Mouse (Mus musculus) heart, postnatal 0 days (tissue): ENCODE measurements at regions not wholly inside any gene's neighbourhood (a gene's known extent, or its start where the extent isn't known, plus 50 kb on each side); places are given as distances from the start of the nearest gene placed in this dataset.

Source experiments
- ATAC-seq: fragments of 200-750 bp; cut with Nextera tagmentation; 2 replicates; pipeline ENCODE4 v1.8.0; 2017; ENCODE audit warnings: low read depth, moderate number of reproducible peaks, moderate library complexity; ENCODE audit not compliant: insufficient read depth
- DNase-seq: peaks from one replicate; pipeline ENCODE4 v3.0.0-alpha.2; 2016; ENCODE audit warnings: low spot score
- H3K27ac ChIP-seq: fragments of 300-500 bp; sonication (generic); 2 replicates; pipeline ENCODE4 v1.5.1; 2014; ENCODE audit warnings: low read depth, mild to moderate bottlenecking
- H3K27me3 ChIP-seq: fragments of 300-500 bp; sonication (generic); 2 replicates; pipeline ENCODE4 v1.6.1; 2014; ENCODE audit warnings: low read length, mixed read lengths; ENCODE audit not compliant: control insufficient read depth, insufficient read depth
- H3K36me3 ChIP-seq: fragments of 300-500 bp; sonication (generic); replicated peaks from 2 replicates; pipeline ENCODE4 v1.6.1; 2014; ENCODE audit warnings: low read length, mixed read lengths; ENCODE audit not compliant: control insufficient read depth, insufficient read depth
- H3K4me1 ChIP-seq: fragments of 300-500 bp; sonication (generic); 2 replicates; pipeline ENCODE4 v1.6.1; 2014; ENCODE audit warnings: antibody characterized with exemption; ENCODE audit not compliant: control insufficient read depth, insufficient read depth
- H3K4me2 ChIP-seq: fragments of 300-500 bp; sonication (generic); 2 replicates; pipeline ENCODE4 v1.6.1; 2014; ENCODE audit warnings: low read depth, mild to moderate bottlenecking, low read length, moderate library complexity
- H3K4me3 ChIP-seq: fragments of 300-500 bp; sonication (generic); 2 replicates; pipeline ENCODE4 v1.5.1; 2014; ENCODE audit warnings: low read depth, low read length
- H3K9ac ChIP-seq: fragments of 300-500 bp; sonication (generic); replicated peaks from 2 replicates; pipeline ENCODE4 v1.6.1; 2014; ENCODE audit warnings: low read depth, low read length, mixed read lengths
- H3K9me3 ChIP-seq: fragments of 300-500 bp; sonication (generic); replicated peaks from 2 replicates; pipeline ENCODE4 v1.6.1; 2016; ENCODE audit warnings: low read length; ENCODE audit not compliant: control insufficient read depth
- CTCF ChIP-seq: IDR thresholded peaks from 2 replicates; pipeline ENCODE4 v1.5.1; 2016; ENCODE audit warnings: antibody characterized with exemption, control low read depth, low read depth
- EP300 ChIP-seq: IDR thresholded peaks from 2 replicates; pipeline ENCODE4 v1.6.1; 2016; ENCODE audit warnings: antibody characterized with exemption, low read depth
- WGBS: fragments of 180-500 bp; shearing (Covaris S2); extraction: QIAGEN DNeasy Blood & Tissue Kit; methylation state at CpG from one replicate; pipeline ENCODE4 v1.1.7; 2014; 5-methylcytosine and 5-hydroxymethylcytosine counted together

DNA sequence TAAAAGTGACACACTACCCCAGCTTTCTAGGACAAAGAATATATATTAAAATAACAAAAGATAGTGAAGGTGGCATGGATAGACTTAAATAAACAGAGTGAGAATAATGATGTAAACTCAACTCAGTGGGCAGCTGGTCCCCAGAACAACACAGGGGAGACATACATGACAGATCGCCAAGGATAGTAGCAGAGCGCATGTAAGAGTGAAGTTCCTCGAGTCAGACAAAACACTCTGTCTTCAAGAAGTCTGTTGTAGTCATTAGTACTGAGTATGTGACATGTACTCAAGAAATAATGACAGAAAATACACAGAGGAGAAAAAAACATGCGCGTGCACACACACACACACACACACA, 74.8 kb upstream of the Stxbp5l start:
- ATAC-seq = no peak
- no peak for TF ChIP-seq CTCF
- no peak for TF ChIP-seq EP300
- 90% methylated on average over 5 of the region's 5 CpGs for WGBS

DNA sequence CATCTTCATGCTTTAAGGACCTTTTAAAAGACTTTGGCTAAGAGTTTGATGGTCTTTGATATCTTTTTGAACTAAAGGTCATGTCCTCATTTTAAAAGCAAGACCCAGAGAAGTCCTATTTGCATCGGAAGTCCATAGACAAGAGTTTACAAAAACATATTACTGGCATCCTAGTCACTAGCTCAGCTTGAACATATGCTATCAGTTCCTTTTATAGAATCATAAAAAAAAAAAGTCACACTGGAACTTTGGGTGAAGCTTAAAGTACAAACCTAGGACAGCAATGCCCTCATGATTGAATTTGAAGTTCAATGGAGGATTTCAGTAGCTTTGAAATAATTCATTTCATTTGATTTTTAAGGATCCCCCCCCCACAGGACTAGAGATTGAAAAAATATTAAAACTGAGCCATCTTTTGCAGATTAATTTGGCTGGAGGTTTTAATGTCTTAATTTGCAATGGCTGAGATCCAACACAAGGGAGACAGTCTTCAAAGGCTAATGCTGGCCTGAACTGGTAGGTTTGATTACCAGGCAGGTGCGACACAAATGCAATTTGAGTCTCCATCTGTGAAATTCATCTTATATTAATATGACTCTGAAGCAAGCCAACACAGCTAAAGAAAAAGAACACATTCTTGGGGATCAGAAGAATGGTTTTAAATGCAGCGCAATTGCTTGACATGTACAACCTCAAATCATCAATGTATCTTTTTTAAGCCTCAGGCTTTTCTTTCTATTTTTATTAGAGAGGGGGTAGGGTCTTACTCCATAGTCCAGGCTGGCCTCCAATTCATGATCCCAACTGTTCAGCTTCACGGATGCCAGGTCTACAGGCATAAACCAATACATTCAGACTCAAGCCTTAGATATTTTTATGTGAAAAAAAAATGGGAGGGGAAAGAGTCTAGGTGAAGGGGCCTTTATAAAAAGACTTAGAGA, 74.1 kb upstream of the Stxbp5l start:
- Histone ChIP-seq H3K9me3 (no peaks in the 10 kb centered on the region), H3K4me2 (no peak overlapping the region), H3K9ac (no peak overlapping the region), H3K4me1 (no peaks in the 10 kb centered on the region), H3K27ac (no peak overlapping the region), H3K4me3 (no peak overlapping the region), H3K27me3 (no peaks in the 10 kb centered on the region), H3K36me3 (no peaks in the 10 kb centered on the region)
- TF ChIP-seq EP300 (no peak), CTCF (no peak)
- 82% methylated on average over 4 of the region's 4 CpGs for WGBS
- no peak for DNase-seq
- ATAC-seq = no peak

More for the DNA sequence above, 74.8 kb upstream of the Stxbp5l start:
- no peak overlapping the region for H3K4me3 ChIP-seq
- no peak overlapping the region for H3K4me2 ChIP-seq
- no peaks in the 10 kb centered on the region for H3K4me1 ChIP-seq
- no peak overlapping the region for H3K27ac ChIP-seq
- H3K36me3 ChIP-seq = no peaks in the 10 kb centered on the region
- H3K9me3 ChIP-seq = no peaks in the 10 kb centered on the region
- no peak for DNase-seq
- H3K9ac ChIP-seq = no peak overlapping the region
- no peaks in the 10 kb centered on the region for H3K27me3 ChIP-seq

DNA sequence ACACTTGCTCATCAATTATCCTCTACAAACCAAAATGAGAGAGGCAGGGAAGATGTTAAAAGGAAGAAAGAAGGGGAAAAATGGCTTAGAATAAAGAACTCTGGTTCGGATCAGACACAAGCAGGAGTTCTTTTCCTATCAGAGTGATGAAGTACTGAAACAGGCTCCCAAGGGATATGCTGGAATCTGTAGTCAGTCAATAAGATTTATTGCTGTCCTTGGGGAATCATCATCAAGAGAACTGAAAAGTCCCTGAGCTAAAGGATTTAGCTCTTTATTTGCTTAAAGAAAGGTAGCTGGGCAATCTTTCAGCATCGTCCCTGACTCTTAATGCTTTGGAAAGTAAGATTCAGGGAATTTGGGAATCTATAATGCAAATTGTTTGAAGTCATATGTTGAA, 71.2 kb upstream of the Stxbp5l start:
- H3K27me3 ChIP-seq = no peaks in the 10 kb centered on the region
- WGBS = 65% methylated on average over 2 of the region's 2 CpGs
- no peak for DNase-seq
- H3K9ac ChIP-seq = no peak overlapping the region
- H3K4me2 ChIP-seq = no peak overlapping the region
- H3K27ac ChIP-seq = no peak overlapping the region
- no peaks in the 10 kb centered on the region for H3K36me3 ChIP-seq
- no peaks in the 10 kb centered on the region for H3K9me3 ChIP-seq
- ATAC-seq = no peak
- no peaks in the 10 kb centered on the region for H3K4me1 ChIP-seq
- no peak overlapping the region for H3K4me3 ChIP-seq
- TF ChIP-seq EP300 (no peak), CTCF (no peak)

DNA sequence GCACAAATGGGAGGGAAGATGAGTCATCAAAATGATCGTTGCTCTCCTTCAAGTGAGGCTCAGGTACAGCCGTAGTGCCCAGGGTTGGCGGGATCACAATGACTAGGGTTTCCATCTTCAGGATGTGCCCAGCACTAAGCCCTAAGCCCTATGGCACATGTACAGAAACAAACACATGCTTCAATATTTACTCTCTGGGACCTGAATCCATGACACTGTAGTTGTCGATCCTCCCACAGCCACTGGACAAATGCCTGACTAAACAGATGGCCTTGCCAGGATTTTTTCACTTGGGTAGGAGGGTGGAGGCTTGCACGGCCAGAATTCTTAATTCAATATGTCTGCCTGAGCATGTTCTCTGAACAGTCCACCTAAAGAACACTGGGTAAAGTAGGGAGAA, 65.1 kb upstream of the Stxbp5l start:
- DNase-seq (no peak), ATAC-seq (no peak)
- WGBS = 77% methylated on average over 5 of the region's 5 CpGs
- no peak overlapping the region for H3K27ac ChIP-seq
- H3K9ac ChIP-seq = no peak overlapping the region
- no peaks in the 10 kb centered on the region for H3K9me3 ChIP-seq
- no peaks in the 10 kb centered on the region for H3K36me3 ChIP-seq
- no peak overlapping the region for H3K4me3 ChIP-seq
- H3K4me1 ChIP-seq = no peaks in the 10 kb centered on the region
- no peaks in the 10 kb centered on the region for H3K27me3 ChIP-seq
- TF ChIP-seq CTCF (no peak), EP300 (no peak)
- no peak overlapping the region for H3K4me2 ChIP-seq

DNA sequence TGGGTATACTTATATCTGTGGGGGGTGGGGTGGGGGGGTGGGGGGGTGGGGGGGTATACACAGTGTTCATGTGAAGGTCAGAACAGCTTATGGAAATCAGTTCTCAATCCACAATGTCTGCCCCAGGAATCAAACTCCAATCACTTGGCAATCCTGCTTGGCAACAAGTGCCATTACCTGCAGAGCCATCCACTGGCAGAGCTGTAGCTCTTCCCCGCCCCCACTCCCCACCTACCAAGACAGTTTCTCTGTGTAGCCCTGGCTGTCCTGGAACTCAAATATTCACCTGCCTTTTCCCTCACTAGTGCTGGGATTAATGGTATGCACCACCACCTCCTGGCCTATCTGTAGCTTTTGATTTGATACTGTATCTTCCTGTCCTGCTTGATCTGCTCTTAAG, 61.0 kb upstream of the Stxbp5l start:
- no peak for ATAC-seq
- H3K36me3 ChIP-seq = no peaks in the 10 kb centered on the region
- 62% methylated on average over 1 of the region's 1 CpGs for whole genome bisulfite sequencing

DNA sequence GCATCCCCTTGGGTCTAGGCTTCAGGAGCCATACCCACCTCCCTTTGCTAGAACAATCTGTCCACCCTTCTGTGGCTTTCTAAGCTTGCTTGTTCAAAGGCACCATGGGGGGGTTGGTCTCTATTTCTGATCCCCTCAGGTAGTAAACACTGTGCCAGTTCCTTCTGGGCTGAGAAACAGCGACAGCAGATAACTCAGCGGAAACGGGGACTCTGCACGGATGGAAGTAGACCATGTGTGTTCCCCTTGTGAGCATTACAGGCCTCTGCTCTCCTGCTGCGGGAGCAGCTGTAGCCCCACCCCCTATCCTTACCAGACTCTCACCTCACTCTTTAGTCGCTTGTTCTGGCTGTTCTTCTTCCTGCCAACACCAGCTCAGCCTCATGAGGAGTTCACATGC, 58.2 kb upstream of the Stxbp5l start:
- DNase-seq = no peak
- no peak for ATAC-seq

More for the DNA sequence above, 61.0 kb upstream of the Stxbp5l start:
- DNase-seq = no peak
- TF ChIP-seq EP300 (no peak), CTCF (no peak)
- no peak overlapping the region for H3K27ac ChIP-seq
- H3K27me3 ChIP-seq = no peaks in the 10 kb centered on the region
- no peak overlapping the region for H3K4me3 ChIP-seq
- no peak overlapping the region for H3K4me2 ChIP-seq
- H3K9me3 ChIP-seq = no peaks in the 10 kb centered on the region
- no peaks in the 10 kb centered on the region for H3K4me1 ChIP-seq
- no peak overlapping the region for H3K9ac ChIP-seq

More for the DNA sequence above, 58.2 kb upstream of the Stxbp5l start:
- no peaks in the 10 kb centered on the region for H3K27me3 ChIP-seq
- H3K27ac ChIP-seq = no peak overlapping the region
- TF ChIP-seq CTCF = no peak
- TF ChIP-seq EP300 = no peak
- no peak overlapping the region for H3K4me3 ChIP-seq
- no peak overlapping the region for H3K9ac ChIP-seq
- no peaks in the 10 kb centered on the region for H3K9me3 ChIP-seq
- no peaks in the 10 kb centered on the region for H3K4me1 ChIP-seq
- no peaks in the 10 kb centered on the region for H3K36me3 ChIP-seq
- no peak overlapping the region for H3K4me2 ChIP-seq
- WGBS = 51% methylated on average over 6 of the region's 6 CpGs
